Mouse (Mus musculus) urinary bladder, postnatal 25 days (tissue): ENCODE results near the gene Cacna2d2.
"Not testable (repeated sequence)": the region's sequence is repeated elsewhere in the genome, so short reads cannot be mapped to it uniquely, and the experiment has no call there.

Source experiments
- DNase-seq: peaks from one replicate; pipeline ENCODE4 v3.0.0; 2022; ENCODE audit warnings: low spot score

Gene Cacna2d2

DNA sequence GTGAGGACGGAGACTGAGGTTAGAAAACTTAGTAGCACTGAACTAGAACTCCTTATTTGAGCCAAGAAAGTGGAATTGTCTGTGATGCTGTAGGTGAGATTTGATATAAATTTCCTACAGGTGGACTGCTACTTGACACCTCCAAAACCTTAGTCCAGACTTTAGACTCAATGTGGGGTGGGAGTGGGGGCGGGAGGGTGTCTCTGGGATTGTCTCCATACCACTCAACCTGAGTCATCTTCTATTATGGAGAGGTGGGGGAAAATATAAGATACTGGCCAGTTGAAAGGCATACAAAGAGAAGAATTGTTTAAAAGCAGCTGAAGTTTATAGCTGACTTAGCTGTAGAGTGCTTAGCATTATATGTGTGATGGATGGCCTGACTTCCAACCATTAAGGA is 156.3 kb downstream of the Cacna2d2 start:
- DNase-seq, result no peak

DNA sequence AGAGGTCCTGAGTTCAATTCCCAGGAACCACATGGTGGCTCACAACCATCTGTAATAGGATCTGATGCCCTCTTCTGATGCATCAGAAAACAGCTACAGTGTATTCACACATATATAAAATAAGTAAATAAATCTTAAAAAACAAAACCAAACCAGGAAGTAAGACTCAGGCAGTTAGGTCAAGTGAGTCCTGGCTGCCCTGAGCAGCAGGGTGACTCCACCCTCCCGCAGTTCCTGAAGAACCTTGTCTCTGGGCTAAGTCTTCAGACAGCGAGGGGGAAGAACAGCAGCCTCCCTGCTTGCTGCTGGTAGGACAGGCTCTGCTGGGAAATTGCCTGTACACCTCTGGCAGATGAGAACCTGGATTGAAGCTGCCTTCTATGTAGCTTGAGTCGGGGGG is 156.9 kb downstream of the Cacna2d2 start:
- DNase-seq, result no peak

DNA sequence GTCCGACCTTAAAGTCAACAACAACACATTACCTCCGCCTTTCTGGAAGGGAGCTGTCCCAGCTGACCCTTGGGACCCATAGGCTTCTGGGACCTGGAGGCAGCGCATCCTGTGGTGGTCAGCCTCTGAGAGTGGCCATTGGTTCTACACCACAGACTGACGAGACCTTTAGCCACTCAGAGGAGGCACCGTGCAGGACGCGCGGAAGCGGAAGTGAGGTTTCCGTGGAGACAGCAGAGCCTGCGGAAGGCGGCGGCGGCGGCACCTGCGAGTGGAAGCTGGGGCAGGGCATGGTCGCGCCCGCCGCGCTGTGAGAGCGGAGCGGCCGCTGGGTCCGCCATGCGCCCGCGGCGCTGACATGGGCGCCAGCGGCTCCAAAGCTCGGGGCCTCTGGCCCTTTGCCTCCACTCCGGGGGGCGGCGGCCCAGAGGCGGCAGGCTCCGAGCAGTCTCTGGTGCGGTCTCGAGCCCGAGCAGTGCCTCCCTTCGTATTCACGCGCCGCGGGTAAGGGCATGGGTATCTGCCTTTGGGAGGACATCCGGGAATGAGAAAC is 163.7 kb downstream of the Cacna2d2 start, which contains the start of gene Tusc2:
Gene Tusc2 (plus strand): TSS at position 227 of the 553 bp plus-strand sequence.
- DNase-seq, result peak; percentile 87

DNA sequence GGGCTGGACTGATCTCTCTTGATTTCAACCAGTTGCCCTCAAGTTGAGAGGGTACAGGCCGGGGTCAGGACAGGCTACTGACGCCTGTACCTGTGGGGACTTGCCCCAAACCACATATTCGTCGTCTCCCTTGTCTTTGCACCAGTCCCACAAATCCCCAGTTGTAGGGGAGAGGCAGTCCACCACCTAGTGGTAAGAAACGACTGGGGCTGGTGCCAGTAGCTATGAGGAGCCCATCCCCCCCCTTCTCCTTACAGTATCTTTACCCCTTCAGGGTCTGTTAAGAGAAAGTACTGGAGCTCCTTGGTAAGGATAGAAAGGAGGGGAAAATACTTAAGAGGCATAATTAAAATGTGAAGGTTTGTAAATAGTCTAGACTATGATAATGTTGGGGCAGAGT is 166.1 kb downstream of the Cacna2d2 start:
- not testable (repeated sequence) for DNase-seq

DNA sequence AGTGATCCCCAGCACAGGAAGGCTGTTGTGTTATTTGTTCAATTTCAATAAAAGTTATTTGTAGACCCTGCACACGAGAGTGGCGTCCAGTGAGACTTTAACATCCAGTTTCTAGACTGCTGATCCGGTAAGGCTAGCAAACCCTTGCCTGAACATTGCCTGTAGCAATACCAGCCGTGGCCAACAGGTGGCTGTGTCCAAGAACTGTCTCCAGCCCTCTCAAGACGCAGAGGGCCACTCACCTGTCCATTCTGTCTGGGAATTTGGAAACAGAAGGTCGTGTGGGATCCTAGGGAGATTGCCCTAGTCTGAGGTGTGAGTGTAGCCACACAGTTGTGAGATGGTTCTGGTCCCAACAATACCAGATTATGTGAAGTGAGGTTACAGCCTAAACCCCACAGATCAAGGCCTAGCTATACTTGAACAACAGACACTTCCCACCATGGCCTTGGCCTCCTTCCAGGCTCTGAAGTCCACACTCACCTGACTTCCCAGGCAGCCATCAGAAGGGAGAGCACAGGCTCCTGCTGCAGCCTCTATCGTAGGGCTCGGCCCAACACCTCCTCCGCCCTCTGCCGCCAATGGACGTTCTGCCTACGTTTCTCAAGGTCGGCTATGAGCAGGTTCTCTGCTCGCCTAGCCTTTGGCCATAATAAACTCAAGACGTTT is 166.8 kb downstream of the Cacna2d2 start:
- DNase-seq, result peak; percentile 82

DNA sequence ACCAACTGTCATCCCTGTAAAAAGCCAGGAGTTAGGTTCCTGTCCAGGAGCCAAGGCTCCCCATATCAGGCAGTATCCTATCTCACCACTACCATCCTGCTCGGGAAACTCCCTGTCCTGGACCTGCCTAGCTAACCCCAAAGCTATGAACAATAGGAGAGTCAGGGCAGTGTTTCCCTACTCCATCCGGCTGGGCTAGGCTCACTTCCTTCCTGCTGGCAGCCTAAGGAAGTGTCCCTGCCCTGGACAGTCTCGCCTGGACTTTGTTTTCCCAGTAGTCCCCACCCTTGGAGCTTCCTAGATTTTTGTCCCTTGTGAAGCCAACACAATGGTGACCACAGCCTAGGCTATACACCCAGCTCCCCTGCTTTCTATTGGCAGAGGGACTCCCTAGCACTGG is 167.4 kb downstream of the Cacna2d2 start:
- no peak for DNase-seq

DNA sequence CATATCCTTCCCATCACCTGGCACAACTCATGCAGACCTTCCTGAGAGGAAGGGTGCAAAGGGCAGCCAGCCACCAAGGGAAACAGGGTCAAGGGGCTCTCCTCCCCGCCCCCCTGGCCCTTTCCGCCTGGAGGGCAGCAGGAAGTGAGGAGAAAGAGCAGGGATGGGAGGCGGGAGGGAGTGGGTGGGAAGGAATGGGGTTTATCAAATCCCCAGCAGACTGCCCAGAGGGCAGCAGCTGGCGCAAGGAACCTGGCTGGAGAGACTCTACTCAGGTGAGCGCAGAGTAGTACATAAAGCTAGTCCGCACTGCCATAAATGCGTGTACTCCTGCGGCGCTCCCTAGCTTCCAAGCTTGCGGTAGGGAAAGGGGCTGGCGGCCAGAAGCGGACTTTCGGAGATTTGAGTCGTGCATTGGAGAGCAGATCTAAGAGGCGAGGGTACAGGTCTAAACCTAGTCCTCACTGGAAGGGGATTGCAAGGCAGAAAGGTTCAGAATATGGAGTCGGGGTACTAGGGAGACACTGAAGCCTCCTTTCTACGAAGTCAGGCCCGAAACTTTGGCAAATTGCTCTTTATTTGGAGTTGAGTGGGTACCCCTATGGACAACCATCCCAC is 168.4 kb downstream of the Cacna2d2 start, which contains the start of gene Hyal2:
Gene Hyal2 (plus strand): TSS at position 244 of the 618 bp plus-strand sequence.
- no peak for DNase-seq

DNA sequence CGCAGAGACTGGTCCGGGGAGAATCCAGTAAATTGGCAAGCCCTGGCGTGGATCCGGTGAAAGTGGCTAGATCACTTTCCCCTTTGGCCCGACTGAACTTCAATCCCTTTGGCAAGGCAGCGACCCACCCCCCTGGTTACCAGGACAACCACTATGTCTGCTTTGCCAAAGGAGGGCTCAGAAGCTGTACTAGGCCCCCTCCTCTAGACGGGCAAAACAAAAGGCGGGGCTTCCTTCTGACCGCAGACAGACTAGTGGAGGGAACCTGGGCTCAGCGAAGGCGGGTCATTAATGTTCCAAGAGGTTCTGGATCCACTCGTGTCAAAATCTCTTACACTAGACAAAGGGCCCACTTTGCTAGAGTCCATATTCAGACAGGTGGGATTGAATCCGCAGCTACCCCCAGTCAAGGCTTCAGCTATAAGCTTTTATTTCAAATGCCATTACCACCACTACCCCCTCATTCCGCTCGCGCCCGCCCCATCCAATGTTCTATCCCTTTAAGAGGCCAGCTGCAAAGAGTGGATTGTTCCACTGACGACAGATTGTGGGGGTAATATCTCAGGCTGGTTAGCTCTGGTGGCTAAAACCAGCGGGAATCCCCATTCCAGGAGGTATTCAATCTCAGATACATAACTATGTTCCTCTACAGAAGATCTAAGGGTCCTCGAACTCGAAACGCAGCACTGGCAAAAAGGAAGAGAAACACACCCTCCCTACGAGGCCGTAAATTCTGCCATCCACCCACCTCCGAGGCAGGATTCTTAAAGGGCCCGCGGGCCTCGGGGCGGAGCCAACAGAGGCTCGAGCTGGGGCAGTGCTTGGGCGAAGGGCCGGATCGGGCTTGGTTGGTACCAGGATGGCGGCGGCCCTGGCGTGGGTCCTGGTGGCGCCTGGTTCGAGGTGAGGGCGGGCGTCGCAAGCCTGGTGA is 169.2 kb downstream of the Cacna2d2 start:
- DNase-seq, result peak; percentile 79

DNA sequence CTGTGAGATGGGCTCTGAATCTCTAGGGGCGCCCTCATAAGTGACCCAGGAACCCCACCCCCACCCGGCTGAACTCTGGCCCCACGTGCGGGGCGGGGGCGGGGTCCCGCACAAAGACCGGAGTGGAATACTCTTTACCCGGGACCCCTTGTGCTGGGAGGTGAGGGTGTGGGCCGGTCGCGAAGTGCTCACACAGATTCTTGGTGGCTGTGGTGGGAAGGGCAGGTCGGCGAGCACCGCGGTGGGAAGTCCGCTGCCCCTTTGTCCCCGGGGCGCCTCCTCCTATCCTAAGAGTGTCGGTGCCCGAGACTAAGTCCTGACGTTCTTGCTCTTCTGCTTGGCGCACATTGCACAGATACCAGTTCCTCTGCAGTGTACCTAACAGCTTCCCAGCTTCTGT is 169.9 kb downstream of the Cacna2d2 start:
- DNase-seq, result no peak

DNA sequence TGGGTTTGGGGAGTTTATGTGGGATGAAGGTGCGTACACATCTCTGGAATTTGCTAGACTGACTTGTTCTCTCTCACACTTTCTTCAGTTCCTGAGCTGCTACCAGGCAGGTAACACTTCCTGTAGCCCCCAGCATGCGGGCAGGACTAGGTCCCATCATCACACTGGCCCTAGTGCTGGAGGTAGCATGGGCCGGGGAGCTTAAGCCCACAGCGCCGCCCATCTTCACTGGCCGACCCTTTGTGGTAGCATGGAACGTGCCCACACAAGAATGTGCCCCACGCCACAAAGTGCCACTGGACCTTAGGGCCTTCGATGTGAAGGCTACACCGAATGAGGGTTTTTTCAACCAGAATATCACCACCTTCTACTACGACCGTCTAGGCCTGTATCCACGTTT is 170.6 kb downstream of the Cacna2d2 start:
- DNase-seq, result no peak

DNA sequence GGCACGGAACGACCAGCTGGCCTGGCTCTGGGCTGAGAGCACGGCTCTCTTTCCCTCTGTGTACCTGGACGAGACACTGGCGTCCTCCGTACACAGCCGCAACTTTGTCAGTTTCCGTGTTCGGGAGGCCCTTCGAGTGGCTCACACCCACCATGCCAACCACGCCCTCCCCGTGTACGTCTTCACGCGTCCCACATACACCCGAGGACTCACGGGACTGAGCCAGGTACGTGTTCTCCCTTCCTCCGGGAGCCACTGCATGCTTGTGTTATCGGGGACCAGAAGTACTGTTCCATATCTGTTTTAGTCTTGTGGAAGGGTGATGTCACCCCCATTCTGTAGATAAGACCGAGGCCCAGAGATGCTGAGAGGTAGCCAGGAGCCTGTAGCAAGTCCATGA is 171.4 kb downstream of the Cacna2d2 start:
- DNase-seq, result no peak

DNA sequence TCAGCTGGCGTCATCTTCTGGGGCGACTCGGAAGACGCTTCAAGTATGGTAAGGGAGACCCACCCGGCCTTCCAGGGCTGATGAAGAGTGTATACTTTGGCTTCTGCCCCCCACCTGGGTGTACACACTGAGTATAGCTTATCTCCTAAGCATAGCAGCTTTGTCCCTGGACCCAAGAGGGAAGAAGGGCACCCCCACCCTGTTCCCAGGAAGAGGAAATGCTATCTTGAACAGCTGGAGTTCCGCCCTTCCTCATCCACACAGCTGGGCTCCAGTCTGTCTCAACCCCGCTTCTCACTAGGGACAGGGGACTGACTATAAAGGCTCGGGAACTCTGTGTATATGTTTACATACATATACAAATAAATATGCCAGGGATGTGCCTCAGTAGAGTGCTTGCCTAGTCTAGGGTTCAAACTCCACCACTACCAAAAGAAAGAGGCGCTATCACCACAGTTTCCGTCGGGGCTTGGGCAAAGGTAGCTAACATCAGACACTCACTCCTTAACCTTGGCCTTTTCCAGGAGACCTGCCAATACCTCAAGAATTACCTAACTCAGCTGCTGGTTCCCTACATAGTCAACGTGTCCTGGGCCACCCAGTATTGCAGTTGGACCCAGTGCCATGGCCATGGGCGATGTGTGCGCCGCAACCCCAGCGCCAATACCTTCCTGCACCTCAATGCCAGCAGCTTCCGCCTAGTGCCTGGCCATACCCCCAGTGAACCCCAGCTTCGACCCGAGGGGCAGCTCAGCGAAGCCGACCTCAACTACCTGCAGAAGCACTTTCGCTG is 172.3 kb downstream of the Cacna2d2 start:
- DNase-seq, result no peak

DNA sequence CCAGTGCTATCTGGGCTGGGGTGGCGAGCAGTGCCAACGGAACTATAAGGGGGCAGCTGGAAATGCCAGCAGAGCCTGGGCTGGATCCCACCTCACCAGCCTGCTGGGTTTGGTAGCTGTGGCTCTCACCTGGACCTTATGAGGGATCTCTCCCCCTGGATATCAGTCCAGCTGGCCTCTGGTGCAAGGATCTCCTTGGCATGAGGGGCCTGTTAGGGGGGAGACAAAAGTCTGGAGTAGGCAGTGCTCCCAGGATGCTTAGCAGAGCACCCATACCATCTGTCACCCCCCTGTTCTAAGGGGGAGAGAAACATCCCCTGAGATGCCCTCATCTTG is 172.9 kb downstream of the Cacna2d2 start:
- no peak for DNase-seq

DNA sequence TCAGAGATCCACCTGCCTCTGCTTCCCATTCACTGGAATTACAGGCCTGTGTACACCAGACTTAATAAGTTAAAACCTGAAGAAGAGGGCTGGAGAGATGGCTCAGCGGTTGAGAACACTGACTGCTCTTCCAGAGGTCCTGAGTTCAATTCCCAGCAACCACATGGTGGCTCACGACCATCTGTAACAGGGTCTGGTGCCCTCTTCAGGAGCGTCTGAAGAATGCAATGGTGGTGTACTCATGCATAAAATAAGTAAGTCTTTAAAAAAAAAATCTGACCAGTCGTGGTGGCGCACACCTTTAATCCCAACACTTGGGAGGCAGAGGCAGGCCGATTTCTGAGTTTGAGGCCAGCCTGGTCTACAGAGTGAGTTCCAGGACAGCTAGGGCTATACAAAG is 174.4 kb downstream of the Cacna2d2 start:
- DNase-seq, result not testable (repeated sequence)

DNA sequence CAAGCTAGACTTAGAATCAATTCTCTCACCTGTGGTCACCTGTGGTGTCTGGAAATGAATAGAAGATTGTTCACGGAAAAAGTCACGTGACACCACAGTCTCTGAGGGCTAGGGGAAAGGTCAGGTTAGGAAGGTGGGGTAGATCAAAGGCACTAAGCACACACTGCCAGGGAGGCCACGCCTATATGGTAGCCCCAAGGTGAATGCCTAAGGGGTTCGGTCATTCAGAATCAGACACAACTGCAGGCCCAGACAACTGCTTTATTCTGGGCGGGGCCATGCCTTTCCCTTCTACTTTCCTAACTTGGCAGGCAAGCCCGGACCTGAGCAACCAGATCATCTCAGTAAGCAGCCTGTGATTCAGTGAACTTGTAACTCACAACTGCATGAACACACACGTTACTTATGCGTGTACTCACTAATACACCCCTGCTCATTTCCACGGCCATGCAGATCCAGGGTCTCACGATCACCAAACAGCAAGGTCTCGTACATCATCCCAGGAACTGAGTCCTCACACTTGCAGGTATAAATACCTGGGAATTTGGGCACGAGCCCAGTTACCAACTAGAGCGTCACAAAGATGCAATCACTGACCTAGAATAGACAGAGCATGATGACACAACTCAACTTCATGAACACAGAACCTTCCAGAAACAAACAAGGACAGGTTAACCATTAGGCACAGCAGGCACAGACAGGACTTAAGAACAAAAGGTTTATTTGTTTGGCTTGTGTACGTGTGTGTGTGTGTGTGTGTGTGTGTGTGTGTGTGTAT is 176.4 kb downstream of the Cacna2d2 start:
- no peak for DNase-seq

DNA sequence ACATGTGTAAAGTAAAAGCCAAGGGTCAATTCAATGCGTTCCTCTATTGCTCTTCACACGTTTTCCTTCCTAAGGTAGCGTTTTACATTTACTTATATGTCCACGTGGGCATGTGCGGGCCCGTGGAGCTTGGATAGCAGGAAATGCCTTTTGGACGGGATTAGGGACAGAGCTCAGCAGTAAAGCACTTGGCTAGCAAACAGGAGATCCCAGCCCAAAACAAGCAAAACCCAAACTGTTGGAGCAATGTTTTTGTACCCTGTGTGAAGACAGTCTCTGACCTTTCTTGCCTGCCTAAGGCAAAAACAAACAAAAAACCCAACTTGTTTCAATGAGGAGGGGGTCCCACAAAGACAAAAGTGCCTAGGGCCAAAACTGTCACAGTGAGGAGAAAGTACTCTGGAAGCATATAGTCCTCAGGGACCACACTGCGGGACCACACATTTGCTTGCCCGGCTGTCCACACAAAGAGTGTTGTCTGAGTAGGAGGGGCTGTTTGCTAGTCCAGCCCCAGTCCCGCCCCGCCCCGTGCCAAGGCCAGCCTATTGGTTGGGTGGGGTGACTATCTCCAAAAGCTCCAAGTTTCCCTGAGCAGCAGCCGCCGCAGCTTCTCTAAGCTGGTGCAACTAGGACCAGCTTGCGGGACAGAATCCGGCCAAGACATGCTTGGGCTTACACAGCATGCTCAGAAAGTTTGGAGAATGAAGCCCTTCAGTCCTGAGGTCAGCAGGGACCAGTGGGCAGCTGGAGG is 177.1 kb downstream of the Cacna2d2 start, which contains the start of gene Hyal1:
Gene Hyal1 (plus strand): TSS at position 571 of the 751 bp plus-strand sequence.
- DNase-seq, result peak; percentile 68

DNA sequence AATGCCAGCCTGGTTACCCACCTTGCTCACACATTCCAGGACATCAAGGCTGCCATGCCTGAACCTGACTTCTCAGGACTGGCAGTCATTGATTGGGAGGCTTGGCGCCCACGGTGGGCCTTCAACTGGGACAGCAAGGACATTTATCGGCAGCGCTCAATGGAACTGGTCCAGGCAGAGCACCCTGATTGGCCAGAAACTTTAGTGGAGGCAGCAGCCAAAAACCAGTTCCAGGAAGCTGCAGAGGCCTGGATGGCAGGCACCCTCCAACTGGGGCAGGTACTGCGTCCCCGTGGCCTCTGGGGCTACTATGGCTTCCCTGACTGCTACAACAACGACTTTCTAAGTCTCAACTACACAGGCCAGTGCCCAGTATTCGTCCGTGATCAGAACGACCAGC is 178.5 kb downstream of the Cacna2d2 start:
- DNase-seq, result no peak

DNA sequence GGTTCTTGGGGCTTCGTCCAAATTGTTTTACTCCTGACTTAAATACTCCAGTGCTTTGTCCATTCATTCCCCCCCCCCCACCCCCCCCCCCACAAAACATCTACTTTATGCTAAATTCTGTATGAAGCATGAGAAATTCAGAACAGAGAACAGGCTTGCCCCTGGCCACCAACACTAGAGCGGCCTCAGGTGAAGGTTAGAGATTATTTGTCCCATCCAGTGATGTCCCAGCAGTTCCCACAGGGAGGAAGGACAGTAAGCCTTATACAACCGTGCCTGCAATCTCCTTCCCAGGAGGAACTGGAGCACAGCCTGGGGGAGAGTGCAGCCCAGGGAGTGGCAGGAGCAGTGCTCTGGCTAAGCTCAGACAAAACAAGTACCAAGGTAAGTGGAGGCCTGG is 179.2 kb downstream of the Cacna2d2 start, which contains the start of gene Naa80:
Gene Naa80 (plus strand): TSS at position 301 of the 400 bp plus-strand sequence.
- DNase-seq, result no peak
